Mouse (Mus musculus): ENCODE data around the gene Rnf187. TPM values are rescaled to one million over a fixed set of nuclear protein-coding genes. Genes with fewer than 3 reads are reported as not detected.
A peak's percentile ranks its signal among the peaks of the same experiment; 100 is the strongest.
"Not testable (repeated sequence)": the region's sequence is repeated elsewhere in the genome, so short reads cannot be mapped to it uniquely, and the experiment has no call there.

Rnf187 gene
- polyA plus RNA-seq, 1 experiment from 2014 or later = 213 TPM

DNA sequence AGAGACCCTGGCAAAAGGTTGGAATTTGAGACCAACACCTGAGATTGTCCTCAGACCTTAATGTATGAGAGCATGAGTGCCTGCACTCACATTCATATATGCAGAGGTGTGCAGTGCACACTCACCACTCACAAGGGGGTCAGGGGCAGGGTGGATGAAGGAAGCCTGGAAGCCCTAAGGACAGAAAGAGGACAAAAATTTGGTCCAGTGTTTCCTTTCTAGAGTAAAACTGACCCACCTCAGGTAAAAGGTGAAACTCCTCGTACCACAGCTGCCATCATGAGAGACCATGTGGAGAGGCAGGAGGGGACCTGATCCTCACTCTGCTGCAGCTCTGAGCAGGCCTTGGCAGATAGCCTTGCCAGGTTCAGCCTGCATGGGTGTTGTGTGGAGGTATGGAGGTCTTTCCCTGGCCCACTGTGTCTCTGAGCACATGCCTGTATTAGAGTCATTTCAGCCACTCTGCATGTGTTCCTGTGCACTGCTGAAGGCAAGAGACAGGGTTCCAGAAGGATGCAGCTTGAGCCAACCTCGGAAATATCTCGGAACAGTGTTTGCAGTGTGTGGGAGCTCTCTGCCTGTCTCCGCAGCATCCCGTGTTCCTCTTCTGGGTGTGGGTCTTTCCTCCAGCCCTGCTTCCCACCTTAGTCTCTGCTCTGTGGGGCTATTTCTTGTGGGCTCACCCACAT, 18.7 kb upstream of the Rnf187 start:
- Histone ChIP-seq H3K27me3 (ENCODE audit: control insufficient read depth, insufficient read depth, low read length) (peaks cover 16% of the 10 kb centered on the region), H3K36me3 (ENCODE audit: control insufficient read depth, insufficient read depth, low read length) (peaks cover 22% of the 10 kb centered on the region), H3K4me1 (ENCODE audit: control insufficient read depth in 2 of 2, insufficient read depth in 2 of 2, low read length in 2 of 2) (peaks cover 9 to 38% of the 10 kb centered on the region in 2 experiments), H3K9ac (ENCODE audit: low read length) (peak overlapping the region; percentile 17; the same call in 1 of the 2 replicates), H3K4me3 (ENCODE audit: control insufficient read depth in 1 of 2, insufficient read depth in 1 of 2, low read depth in 1 of 2, low read length in 2 of 2) (peak overlapping the region in 1 of 2 experiments; percentile 57; a peak in 2 of 4 replicates), H3K9me3 (ENCODE audit: control insufficient read depth, low read length) (no peaks in the 10 kb centered on the region), H3K4me2 (ENCODE audit: low read length) (peak overlapping the region; percentile 95), H3K27ac (replicated peaks in 1 of 2; ENCODE audit: control insufficient read depth in 1 of 2, insufficient read depth in 1 of 2, low read depth in 2 of 2, low read length in 2 of 2) (no peak overlapping the region)
- ATAC-seq (ENCODE audit: insufficient number of reproducible peaks, insufficient read depth, low FRiP score, low read depth) = no peak
- 84% methylated on average over 5 of the region's 5 CpGs for whole genome bisulfite sequencing

DNA sequence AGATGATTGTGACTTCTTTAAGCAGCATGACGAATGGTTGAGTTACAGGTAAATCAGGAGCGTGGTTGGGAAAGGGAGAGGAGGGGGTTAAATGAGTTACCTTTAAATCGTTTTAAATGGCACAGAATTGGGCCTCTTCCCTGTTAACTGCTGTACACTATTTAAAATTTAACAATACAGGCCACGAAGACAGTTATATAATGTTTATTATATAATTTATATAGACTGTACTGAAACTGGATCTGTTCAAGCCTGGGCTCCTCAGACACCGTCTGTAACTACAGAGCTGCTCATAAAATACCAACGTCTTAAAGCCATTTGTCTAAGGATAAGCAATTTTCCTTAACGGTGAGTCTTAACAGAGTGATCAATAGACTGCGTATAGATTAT, 17.1 kb upstream of the Rnf187 start:
- Histone ChIP-seq H3K4me1 (ENCODE audit: control insufficient read depth in 2 of 2, insufficient read depth in 2 of 2, low read length in 2 of 2) (peaks cover 9 to 38% of the 10 kb centered on the region in 2 experiments), H3K4me2 (ENCODE audit: low read length) (peak overlapping the region; percentile 95), H3K9me3 (ENCODE audit: control insufficient read depth, low read length) (no peaks in the 10 kb centered on the region), H3K36me3 (ENCODE audit: control insufficient read depth, insufficient read depth, low read length) (peaks cover 22% of the 10 kb centered on the region), H3K9ac (ENCODE audit: low read length) (peak overlapping the region; percentile 83), H3K4me3 (ENCODE audit: control insufficient read depth in 1 of 2, insufficient read depth in 1 of 2, low read depth in 1 of 2, low read length in 2 of 2) (peak overlapping the region; percentile 57 to 63; a peak in 3 of 4 replicates), H3K27ac (replicated peaks in 1 of 2; ENCODE audit: control insufficient read depth in 1 of 2, insufficient read depth in 1 of 2, low read depth in 2 of 2, low read length in 2 of 2) (peak overlapping the region in 1 of 2 experiments; percentile 96; a peak in 2 of 4 replicates), H3K27me3 (ENCODE audit: control insufficient read depth, insufficient read depth, low read length) (0 out of 2 replicates have a peak, but pooled peaks cover 6% of the 10 kb centered on the region)
- 43% methylated on average over 8 of the region's 8 CpGs for WGBS
- ATAC-seq (ENCODE audit: insufficient number of reproducible peaks, insufficient read depth, low FRiP score, low read depth) = no peak

DNA sequence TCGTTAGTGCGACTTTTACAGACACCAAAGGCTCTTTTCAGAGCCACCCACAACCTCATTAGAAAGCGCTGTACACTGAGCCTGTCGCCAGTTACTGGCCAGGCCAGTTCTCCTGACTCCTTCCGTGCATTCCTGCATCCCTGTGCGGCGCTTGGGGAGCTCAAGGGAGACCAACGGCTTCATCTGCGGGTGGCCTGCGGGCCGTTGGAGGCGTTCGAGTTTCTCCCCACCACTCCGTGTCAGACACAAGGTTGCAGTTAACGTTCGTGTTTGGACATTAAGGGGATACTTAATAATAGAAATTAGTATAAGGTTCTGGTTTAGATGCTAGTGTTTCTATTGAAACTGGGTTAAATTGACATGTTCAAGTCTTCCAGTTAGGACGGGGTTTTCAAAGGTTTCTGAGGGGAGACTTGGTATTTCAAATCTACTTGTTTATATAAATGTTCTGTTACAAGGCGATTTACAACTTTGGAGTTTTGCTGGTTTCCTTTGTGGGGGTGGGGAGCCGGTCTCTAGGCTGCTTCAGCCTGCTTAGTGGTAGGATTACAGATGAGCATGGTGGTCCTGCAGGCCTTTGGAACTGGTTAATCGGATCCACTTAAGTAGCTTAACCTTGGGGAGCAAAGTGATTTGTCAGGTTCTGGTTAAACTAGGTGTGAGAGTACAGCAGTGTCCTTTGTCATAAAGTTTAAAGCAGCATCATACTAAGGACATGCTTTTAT, 16.6 kb upstream of the Rnf187 start:
- H3K4me3 ChIP-seq (ENCODE audit: control insufficient read depth in 1 of 2, insufficient read depth in 1 of 2, low read depth in 1 of 2, low read length in 2 of 2) = peak overlapping the region; percentile 57 to 63
- peak overlapping the region; percentile 96 to 98 for H3K27ac ChIP-seq (replicated peaks in 1 of 2; ENCODE audit: control insufficient read depth in 1 of 2, insufficient read depth in 1 of 2, low read depth in 2 of 2, low read length in 2 of 2)
- no peak; the same call in 1 of the 2 replicates for ATAC-seq (ENCODE audit: insufficient number of reproducible peaks, insufficient read depth, low FRiP score, low read depth)
- peak overlapping the region; percentile 95 for H3K4me2 ChIP-seq (ENCODE audit: low read length)
- under 1% methylated on average over 20 of the region's 20 CpGs for WGBS
- peaks cover 9 to 38% of the 10 kb centered on the region in 2 experiments for H3K4me1 ChIP-seq (ENCODE audit: control insufficient read depth in 2 of 2, insufficient read depth in 2 of 2, low read length in 2 of 2)
- H3K9me3 ChIP-seq (ENCODE audit: control insufficient read depth, low read length) = no peaks in the 10 kb centered on the region
- H3K36me3 ChIP-seq (ENCODE audit: control insufficient read depth, insufficient read depth, low read length) = peaks cover 22% of the 10 kb centered on the region
- H3K27me3 ChIP-seq (ENCODE audit: control insufficient read depth, insufficient read depth, low read length) = 0 out of 2 replicates have a peak, but pooled peaks cover 4% of the 10 kb centered on the region
- peak overlapping the region; percentile 83 for H3K9ac ChIP-seq (ENCODE audit: low read length)

DNA sequence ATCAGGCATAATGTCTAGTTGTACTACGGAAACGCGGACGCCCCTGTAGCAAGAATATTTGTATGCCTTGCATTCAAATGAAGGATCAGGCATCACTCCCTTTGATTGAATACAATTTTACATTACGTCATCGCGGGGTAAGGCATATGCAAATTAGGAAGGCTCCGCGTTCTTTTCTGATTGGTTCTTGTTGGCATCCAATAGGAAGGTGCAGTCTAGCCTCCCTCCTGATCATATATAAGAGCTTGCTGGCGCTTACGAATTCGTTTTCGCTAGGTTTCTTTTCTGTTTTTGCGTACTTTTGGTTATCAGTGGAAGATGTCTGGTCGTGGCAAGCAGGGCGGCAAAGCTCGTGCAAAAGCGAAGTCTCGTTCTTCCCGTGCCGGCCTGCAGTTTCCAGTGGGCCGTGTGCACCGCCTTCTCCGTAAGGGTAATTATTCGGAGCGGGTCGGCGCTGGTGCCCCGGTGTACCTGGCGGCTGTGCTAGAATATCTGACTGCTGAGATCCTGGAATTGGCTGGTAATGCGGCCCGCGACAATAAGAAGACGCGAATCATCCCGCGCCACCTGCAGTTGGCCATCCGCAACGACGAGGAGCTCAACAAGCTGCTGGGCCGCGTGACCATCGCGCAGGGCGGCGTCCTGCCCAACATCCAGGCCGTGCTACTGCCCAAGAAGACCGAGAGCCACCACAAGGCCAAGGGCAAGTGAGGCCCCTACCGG, 15.9 kb upstream of the Rnf187 start, which contains the start of the genes Hist3h2a and Trim17:
Gene Hist3h2a (plus strand): TSS at position 266 of the 723 bp plus-strand sequence.
Gene Trim17 (plus strand): TSS at position 266 of the 723 bp plus-strand sequence.
- peak; percentile 90 for ATAC-seq (ENCODE audit: insufficient number of reproducible peaks, insufficient read depth, low FRiP score, low read depth)
- peak within 1 kb of the TSS; percentile 95 for H3K4me2 ChIP-seq (ENCODE audit: low read length)
- H3K9ac ChIP-seq (ENCODE audit: low read length) = peak within 1 kb of the TSS; percentile 83
- H3K4me3 ChIP-seq (ENCODE audit: control insufficient read depth in 1 of 2, insufficient read depth in 1 of 2, low read depth in 1 of 2, low read length in 2 of 2) = peak within 1 kb of the TSS; percentile 57 to 63
- H3K27ac ChIP-seq (replicated peaks in 1 of 2; ENCODE audit: control insufficient read depth in 1 of 2, insufficient read depth in 1 of 2, low read depth in 2 of 2, low read length in 2 of 2) = peak within 1 kb of the TSS; percentile 96 to 98
- no peaks in the 10 kb centered on the region for H3K9me3 ChIP-seq (ENCODE audit: control insufficient read depth, low read length)
- under 1% methylated on average over 49 of the region's 49 CpGs for WGBS
- peaks cover 22% of the 10 kb centered on the region for H3K36me3 ChIP-seq (ENCODE audit: control insufficient read depth, insufficient read depth, low read length)
- H3K4me1 ChIP-seq (ENCODE audit: control insufficient read depth in 2 of 2, insufficient read depth in 2 of 2, low read length in 2 of 2) = peaks cover 8 to 35% of the 10 kb centered on the region in 2 experiments
- peaks cover 7% of the 10 kb centered on the region; the same call in 1 of the 2 replicates for H3K27me3 ChIP-seq (ENCODE audit: control insufficient read depth, insufficient read depth, low read length)

DNA sequence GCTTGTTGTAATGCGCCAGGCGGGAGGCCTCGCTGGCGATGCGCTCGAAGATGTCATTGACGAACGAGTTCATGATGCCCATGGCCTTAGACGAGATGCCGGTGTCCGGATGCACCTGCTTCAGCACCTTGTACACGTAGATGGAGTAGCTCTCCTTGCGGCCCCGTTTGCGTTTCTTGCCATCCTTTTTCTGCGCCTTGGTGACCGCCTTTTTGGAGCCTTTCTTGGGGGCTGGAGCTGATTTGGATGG, 15.4 kb upstream of the Rnf187 start:
- peak overlapping the region; percentile 76 to 96 for H3K27ac ChIP-seq (replicated peaks in 1 of 2; ENCODE audit: control insufficient read depth in 1 of 2, insufficient read depth in 1 of 2, low read depth in 2 of 2, low read length in 2 of 2)
- peak overlapping the region; percentile 55 to 57 for H3K4me3 ChIP-seq (ENCODE audit: control insufficient read depth in 1 of 2, insufficient read depth in 1 of 2, low read depth in 1 of 2, low read length in 2 of 2)
- WGBS = under 1% methylated on average over 17 of the region's 17 CpGs
- not testable (repeated sequence) for H3K9me3 ChIP-seq (ENCODE audit: control insufficient read depth, low read length); ATAC-seq (ENCODE audit: insufficient number of reproducible peaks, insufficient read depth, low FRiP score, low read depth); H3K27me3 ChIP-seq (ENCODE audit: control insufficient read depth, insufficient read depth, low read length)
- peak overlapping the region; percentile 83 for H3K9ac ChIP-seq (ENCODE audit: low read length)
- peaks cover 22% of the 10 kb centered on the region for H3K36me3 ChIP-seq (ENCODE audit: control insufficient read depth, insufficient read depth, low read length)
- peak overlapping the region; percentile 95 for H3K4me2 ChIP-seq (ENCODE audit: low read length)
- peaks cover 9 to 30% of the 10 kb centered on the region in 2 experiments for H3K4me1 ChIP-seq (ENCODE audit: control insufficient read depth in 2 of 2, insufficient read depth in 2 of 2, low read length in 2 of 2)

DNA sequence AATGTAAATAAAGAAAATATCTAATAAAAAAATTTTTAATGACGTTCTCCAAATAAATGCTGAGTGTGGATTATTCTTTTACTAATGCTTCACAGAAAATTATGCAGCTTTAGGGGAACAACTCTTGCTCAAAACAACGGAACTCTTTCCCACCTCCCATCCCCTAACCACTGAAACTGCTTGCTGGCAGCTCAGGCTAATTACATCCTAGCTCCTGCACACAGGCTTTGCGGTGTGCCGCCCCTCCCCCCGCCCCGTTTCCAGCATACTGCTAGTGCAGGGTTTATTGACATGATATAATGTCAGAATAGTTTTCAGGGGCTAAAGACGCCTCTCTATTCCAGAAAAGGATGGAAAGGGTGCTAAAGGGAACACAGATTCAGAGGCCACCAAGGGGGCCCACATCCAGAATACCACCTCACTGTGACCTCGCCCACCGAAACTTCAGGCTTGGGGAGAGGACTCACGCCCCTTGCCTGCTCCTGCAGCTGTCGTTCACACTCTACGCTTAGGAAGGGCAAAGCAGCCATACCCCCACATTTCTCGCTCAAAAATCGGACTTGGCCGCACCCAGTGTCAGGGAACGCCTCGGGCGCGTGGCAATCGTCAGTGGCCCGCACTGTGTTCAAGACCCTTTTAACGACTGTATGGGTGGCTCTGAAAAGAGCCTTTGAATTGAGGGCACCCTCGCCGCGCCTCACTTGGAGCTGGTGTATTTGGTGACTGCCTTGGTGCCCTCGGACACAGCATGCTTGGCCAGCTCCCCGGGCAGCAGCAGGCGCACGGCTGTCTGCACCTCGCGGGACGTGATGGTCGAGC, 14.8 kb upstream of the Rnf187 start:
- H3K36me3 ChIP-seq (ENCODE audit: control insufficient read depth, insufficient read depth, low read length) = peaks cover 21% of the 10 kb centered on the region
- peak overlapping the region; percentile 76 to 96 for H3K27ac ChIP-seq (replicated peaks in 1 of 2; ENCODE audit: control insufficient read depth in 1 of 2, insufficient read depth in 1 of 2, low read depth in 2 of 2, low read length in 2 of 2)
- peak; percentile 33 for ATAC-seq (ENCODE audit: insufficient number of reproducible peaks, insufficient read depth, low FRiP score, low read depth)
- H3K9ac ChIP-seq (ENCODE audit: low read length) = peak overlapping the region; percentile 83
- H3K4me3 ChIP-seq (ENCODE audit: control insufficient read depth in 1 of 2, insufficient read depth in 1 of 2, low read depth in 1 of 2, low read length in 2 of 2) = peak overlapping the region; percentile 55 to 57
- H3K4me2 ChIP-seq (ENCODE audit: low read length) = peak overlapping the region; percentile 95
- H3K4me1 ChIP-seq (ENCODE audit: control insufficient read depth in 2 of 2, insufficient read depth in 2 of 2, low read length in 2 of 2) = peaks cover 9 to 29% of the 10 kb centered on the region in 2 experiments
- H3K9me3 ChIP-seq (ENCODE audit: control insufficient read depth, low read length) = no peaks in the 10 kb centered on the region
- 1% methylated on average over 33 of the region's 33 CpGs for WGBS
- H3K27me3 ChIP-seq (ENCODE audit: control insufficient read depth, insufficient read depth, low read length) = peaks cover 7% of the 10 kb centered on the region; the same call in 1 of the 2 replicates

Data from heart, embryonic 14.5 days (tissue).